Mouse (Mus musculus) left cerebral cortex, adult 2 months (tissue): Measurements from ENCODE around the gene Mcl1. TPM values are rescaled to one million over a fixed set of nuclear protein-coding genes. Genes with fewer than 3 reads are reported as not detected.
"Not testable (repeated sequence)": the region's sequence is repeated elsewhere in the genome, so short reads cannot be mapped to it uniquely, and the experiment has no call there.

Source experiments
- DNase-seq, 2 experiments: peaks; one replicate each; pipeline ENCODE4 v3.0.0; 2021 to 2022; ENCODE audit warnings: low spot score in 2 of 2, mixed read lengths in 1 of 2; ENCODE audit errors: extremely low spot score in 1 of 2
- H3K27ac ChIP-seq: fragments of 200-600 bp; 2 replicates; pipeline ENCODE4 v1.8.1; 2022
- H3K4me3 ChIP-seq: fragments of 200-600 bp; 2 replicates; pipeline ENCODE4 v1.8.1; 2022
- CTCF ChIP-seq: fragments of 200-600 bp; IDR thresholded peaks from 2 replicates; pipeline ENCODE4 v1.8.1; 2022; ENCODE audit warnings: antibody characterized with exemption, mild to moderate bottlenecking, moderate library complexity
- intact Hi-C: fragments of 180-260 bp; cut with DNase I; formaldehyde crosslinking; loops from one replicate; pipeline ENCODE4 v1.15.1; 2025
- total RNA-seq, 2 experiments: library from RNA; stranded (reverse); gene quantifications; 2 replicates each; pipeline ENCODE4 v1.2.3; 2021

Gene Mcl1
- total RNA-seq, 2 experiments from 2014 or later, result 52.7 to 60.9 TPM

DNA sequence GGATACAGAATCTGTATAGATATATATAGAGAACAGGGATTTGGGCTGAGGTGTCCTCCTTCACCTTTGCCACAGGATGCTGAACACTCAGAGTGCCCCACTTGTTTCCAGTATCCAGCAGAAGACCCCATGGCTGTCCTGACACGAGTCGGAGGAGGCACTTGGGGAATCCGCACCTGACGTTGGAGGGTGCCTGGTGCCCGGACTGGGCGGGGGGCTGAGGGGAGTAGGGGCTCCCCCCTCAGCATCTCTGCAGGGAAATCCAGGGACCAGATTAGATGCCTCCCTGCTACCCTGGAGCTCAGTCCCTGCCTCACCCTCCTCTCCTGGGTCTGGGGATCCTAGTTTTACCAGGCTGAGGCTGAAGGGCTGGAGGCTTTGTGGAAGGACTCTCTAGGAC is 22.1 kb downstream of the Mcl1 start:
- DNase-seq, result no peak
- no peak for TF ChIP-seq CTCF
- Histone ChIP-seq H3K4me3 (no peak overlapping the region), H3K27ac (no peak overlapping the region)
- intact Hi-C loops, result no loop called here

- Histone ChIP-seq H3K27ac (no peak overlapping the region), H3K4me3 (no peak overlapping the region)
- TF ChIP-seq CTCF, result no peak
- intact Hi-C loops, result no loop called here
- DNase-seq, result no peak
Measured at GRCm38 (mm10) chr3:95681365-95681764, 22.8 kb downstream of the Mcl1 start.

- TF ChIP-seq CTCF, result no peak; the same call in 1 of the 2 replicates
- intact Hi-C loops, result no loop called here
- no peak for DNase-seq
- Histone ChIP-seq H3K4me3 (no peak overlapping the region), H3K27ac (no peak overlapping the region)
Measured at GRCm38 (mm10) chr3:95682878-95683277, 24.3 kb downstream of the Mcl1 start.

DNA sequence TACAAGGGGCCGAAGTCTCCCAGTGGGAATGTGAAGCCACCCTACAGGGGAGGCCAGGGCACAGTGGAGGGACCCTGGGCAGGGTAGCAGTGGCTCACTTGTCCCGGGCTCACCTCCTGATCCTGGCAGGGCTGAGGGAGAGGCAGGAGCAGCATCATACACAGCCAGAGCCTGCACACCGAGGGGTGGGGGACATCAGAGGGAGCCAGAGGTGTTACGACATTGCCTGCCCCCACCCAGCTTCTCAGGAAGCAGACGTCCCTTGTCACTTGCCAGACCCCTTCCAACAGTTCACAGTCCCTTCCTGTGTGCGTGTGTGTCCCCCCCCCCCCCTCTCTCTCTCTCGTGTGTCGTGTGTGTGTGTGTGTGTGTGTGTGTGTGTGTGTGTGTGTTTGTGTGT is 26.3 kb downstream of the Mcl1 start:
- DNase-seq, result no peak
- intact Hi-C loops, result no loop called here
- Histone ChIP-seq H3K27ac (no peak overlapping the region), H3K4me3 (no peak overlapping the region)
- no peak for TF ChIP-seq CTCF

DNA sequence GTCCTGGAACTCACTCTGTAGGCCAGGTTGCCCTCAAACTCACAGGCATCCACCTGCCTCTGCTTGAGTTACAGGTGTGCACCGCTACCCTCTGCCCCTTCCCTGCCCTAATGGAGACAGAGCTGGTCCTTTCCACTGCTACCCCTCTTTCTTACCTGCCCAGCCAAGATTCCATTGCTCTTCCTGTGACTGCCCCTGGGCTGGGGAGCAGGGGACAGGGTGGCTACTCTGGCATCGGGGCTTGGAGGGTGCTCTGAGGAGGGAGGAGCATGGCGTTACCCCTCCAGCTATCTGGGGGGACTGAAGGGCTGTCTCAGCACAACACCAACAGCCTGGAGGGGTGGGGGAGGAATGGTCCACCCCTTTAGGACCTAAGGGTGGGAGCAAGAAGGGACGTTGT is 26.7 kb downstream of the Mcl1 start:
- Histone ChIP-seq H3K4me3 (no peak overlapping the region), H3K27ac (no peak overlapping the region)
- no peak for DNase-seq
- intact Hi-C loops, result no loop called here
- no peak for TF ChIP-seq CTCF

GRCm38 (mm10) chr3:95685701-95686100 is 27.1 kb downstream of the Mcl1 start:
- H3K4me3 ChIP-seq, result no peak overlapping the region
- intact Hi-C loops, result no loop called here
- TF ChIP-seq CTCF, result no peak
- H3K27ac ChIP-seq, result no peak overlapping the region
- no peak for DNase-seq

- no peak for TF ChIP-seq CTCF
- Histone ChIP-seq H3K4me3 (no peak overlapping the region), H3K27ac (no peak overlapping the region)
- no peak for DNase-seq
- intact Hi-C loops, result no loop called here
Measured at GRCm38 (mm10) chr3:95686492-95687167, 28.0 kb downstream of the Mcl1 start.

- intact Hi-C loops, result no loop called here
- TF ChIP-seq CTCF, result no peak
- H3K4me3 ChIP-seq, result peak overlapping the region; percentile 50
- H3K27ac ChIP-seq, result no peak overlapping the region; the same call in 1 of the 2 replicates
- DNase-seq, result no peak
Measured at GRCm38 (mm10) chr3:95687168-95687523, 28.6 kb downstream of the Mcl1 start.

DNA sequence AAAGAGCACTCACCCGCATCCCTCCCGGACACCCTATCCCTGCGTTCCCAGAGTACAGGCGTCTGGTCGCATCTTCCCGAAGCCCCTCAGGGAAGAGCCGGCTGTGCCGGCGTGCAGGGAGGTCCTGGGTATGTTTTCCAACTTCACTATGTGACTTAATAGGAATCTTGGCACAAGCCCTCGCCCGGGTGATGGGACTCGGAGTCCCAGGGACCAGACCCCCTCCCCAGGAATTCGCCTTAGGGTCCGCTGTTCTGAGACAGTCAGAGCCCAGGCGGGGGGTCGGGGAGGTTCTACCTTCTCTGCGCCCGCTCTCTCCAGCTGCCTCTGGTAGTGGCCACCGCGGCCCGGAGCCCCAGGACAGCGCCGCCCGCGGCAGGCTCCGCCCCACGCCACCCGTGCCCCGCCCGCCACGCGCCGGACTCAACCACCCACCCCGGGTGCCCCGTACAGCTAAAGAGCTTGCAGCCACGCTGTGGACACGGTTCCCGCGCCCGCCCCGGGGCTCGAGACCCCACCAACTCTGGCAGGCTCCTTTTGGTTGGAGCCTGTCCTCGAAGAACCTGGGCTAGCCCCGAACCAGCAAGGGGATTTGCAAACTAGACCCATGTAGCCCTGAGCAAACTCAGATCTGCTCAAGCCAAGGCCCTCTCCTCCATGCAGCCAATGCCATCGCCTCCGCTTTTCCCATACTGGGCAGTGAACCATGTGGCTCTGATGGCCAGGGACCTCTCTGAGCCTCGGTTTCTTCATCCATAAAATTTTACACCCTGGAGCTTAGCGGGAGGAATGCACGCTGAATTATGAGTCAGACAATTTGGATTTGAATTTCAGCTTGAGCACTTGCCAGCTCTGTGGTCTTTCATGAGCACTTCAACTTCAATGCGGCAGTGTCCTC is 29.2 kb downstream of the Mcl1 start, which contains the start of gene Adamtsl4:
Gene Adamtsl4 (minus strand): TSS at position 394 of the 898 bp plus-strand sequence.
- Histone ChIP-seq H3K27ac (peak within 1 kb of the TSS; percentile 30), H3K4me3 (peak within 1 kb of the TSS; percentile 50)
- TF ChIP-seq CTCF, result no peak; the same call in 1 of the 2 replicates
- peak; percentile 50 to 52 for DNase-seq
- intact Hi-C loops, result no loop called here

DNA sequence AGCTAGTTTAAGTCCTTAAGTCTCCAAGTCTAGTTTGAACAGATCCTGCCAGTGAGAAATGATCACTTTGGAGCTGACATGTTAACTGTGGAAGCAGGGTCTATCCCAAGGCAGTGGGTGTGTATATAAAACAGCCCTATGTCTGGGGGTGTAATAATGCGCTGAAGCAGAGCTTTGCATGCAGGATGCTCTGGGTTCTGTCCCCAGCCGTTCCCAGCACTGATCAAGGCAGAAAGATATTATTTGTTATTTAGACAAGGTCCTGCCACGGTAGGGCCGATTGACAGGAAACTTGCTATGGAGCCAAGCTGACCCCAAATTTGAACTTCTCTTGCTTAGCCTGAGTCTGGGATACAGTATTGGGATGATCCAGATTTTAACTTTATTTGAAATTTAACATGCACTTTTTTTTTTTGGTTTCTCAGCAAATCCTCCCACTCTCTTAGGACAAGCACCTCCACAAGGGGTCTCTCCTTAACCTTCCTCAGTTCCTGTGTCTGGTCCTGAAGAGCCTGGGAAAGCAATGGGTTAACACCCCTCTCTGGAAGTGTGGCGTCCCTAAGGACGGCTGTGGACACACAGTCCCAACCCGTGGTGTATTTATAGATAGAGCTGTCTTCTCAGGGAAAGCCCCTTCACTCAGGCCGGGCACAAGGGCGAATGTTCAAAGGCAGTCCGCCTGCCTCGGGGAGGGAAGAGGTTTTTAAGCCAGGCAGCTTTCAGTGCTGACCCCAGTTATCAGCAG is 30.8 kb downstream of the Mcl1 start:
- no peak for DNase-seq
- intact Hi-C loops, result no loop called here
- no peak overlapping the region for H3K27ac ChIP-seq
- H3K4me3 ChIP-seq, result no peak overlapping the region
- no peak; the same call in 1 of the 2 replicates for TF ChIP-seq CTCF

DNA sequence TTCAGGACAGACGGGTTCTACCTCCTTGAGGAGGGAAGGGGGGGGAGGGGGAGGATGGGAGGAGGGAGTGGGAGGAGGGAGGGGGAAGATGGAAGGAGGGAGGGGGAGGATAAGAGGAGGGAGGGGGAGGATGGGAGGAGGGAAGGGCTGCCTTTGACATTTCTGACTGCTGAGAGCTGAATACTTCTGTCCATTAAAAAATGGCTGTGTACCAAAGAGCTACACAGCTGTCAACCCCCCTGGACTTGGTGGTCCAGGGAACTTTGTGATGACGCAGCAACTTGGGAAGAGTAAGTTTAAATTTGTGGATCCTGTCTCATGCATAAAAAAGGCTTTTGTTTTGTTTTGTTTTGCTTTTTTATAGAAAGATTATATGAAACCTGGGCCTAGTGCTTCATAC is 31.4 kb downstream of the Mcl1 start:
- intact Hi-C loops, result no loop called here

DNA sequence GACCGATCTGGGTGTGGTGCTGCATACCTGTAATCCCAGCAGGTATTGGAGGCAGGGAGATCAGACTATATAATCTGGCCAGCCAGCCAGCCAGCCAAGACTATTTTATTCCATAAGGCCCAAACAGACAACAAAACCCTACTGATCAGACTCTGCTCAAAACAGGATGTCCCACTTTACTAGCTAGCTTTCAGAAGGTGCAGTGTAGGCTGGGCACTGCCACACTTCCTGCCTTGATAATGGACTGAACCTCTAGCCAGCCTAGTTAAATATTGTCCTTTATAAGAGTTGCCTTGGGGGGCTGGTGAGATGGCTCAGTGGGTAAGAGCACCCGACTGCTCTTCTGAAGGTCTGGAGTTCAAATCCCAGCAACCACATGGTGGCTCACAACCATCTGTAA is 32.0 kb downstream of the Mcl1 start:
- H3K27ac ChIP-seq, H3K4me3 ChIP-seq, intact Hi-C loops, DNase-seq: not testable (repeated sequence)

More for the DNA sequence above, 31.4 kb downstream of the Mcl1 start:
- DNase-seq, result no peak
- Histone ChIP-seq H3K27ac (no peak overlapping the region), H3K4me3 (no peak overlapping the region)
- no peak for TF ChIP-seq CTCF
